Mouse (Mus musculus) Muller cell, postnatal 12 days (primary cell): ENCODE results near the gene Tmem259.

Source experiments
- DNase-seq: peaks from one replicate; pipeline ENCODE4 v3.0.0-alpha.2; 2015; ENCODE audit errors: inconsistent ontology term

The Tmem259 gene

GRCm38 (mm10) chr10:80016511-80016910 lies 32.4 kb upstream of the Tmem259 start, which contains the start of gene Arhgap45:
Gene Arhgap45, plus strand, starts transcription at chr10:80016653.
- no peak for DNase-seq

- no peak for DNase-seq
These were observed 31.5 kb upstream of the Tmem259 start for GRCm38 (mm10) chr10:80015583-80015982.

GRCm38 (mm10) chr10:80014484-80015290 lies 30.6 kb upstream of the Tmem259 start:
- DNase-seq, result no peak

- no peak for DNase-seq
These were observed 29.5 kb upstream of the Tmem259 start for GRCm38 (mm10) chr10:80013609-80014008.

GRCm38 (mm10) chr10:80011740-80012139 lies 27.6 kb upstream of the Tmem259 start:
- no peak for DNase-seq

- DNase-seq, result no peak
These were observed 20.1 kb upstream of the Tmem259 start for GRCm38 (mm10) chr10:80004233-80004705.

GRCm38 (mm10) chr10:80003374-80004232 lies 19.5 kb upstream of the Tmem259 start:
- no peak for DNase-seq

- DNase-seq, result no peak
These were observed 18.7 kb upstream of the Tmem259 start for GRCm38 (mm10) chr10:80002829-80003228.

GRCm38 (mm10) chr10:80001945-80002344 lies 17.8 kb upstream of the Tmem259 start:
- DNase-seq, result no peak

- DNase-seq, result peak; percentile 67
These were observed 13.7 kb upstream of the Tmem259 start for GRCm38 (mm10) chr10:79997819-79998218.

- DNase-seq, result peak; percentile 72
These were observed 13.1 kb upstream of the Tmem259 start for GRCm38 (mm10) chr10:79997034-79997760.

- peak; percentile 97 for DNase-seq
These were observed 12.3 kb upstream of the Tmem259 start, which contains the start of gene Abca7 for GRCm38 (mm10) chr10:79996272-79997033. Gene Abca7, plus strand, starts transcription at chr10:79996494.

- no peak for DNase-seq
These were observed 11.5 kb upstream of the Tmem259 start for GRCm38 (mm10) chr10:79995636-79996035.

- no peak for DNase-seq
These were observed 10.4 kb upstream of the Tmem259 start for GRCm38 (mm10) chr10:79994397-79995115.

- DNase-seq, result no peak
These were observed 7.4 kb upstream of the Tmem259 start for GRCm38 (mm10) chr10:79991548-79991947.

GRCm38 (mm10) chr10:79991099-79991498 lies 7.0 kb upstream of the Tmem259 start:
- DNase-seq, result peak; percentile 19

- peak; percentile 86 for DNase-seq
These were observed 5.7 kb upstream of the Tmem259 start for GRCm38 (mm10) chr10:79989870-79990269.

GRCm38 (mm10) chr10:79989272-79989786 lies 5.2 kb upstream of the Tmem259 start:
- DNase-seq, result no peak

GRCm38 (mm10) chr10:79988506-79989271 lies 4.6 kb upstream of the Tmem259 start, which contains the start of gene Cnn2:
Gene Cnn2, plus strand, starts transcription at chr10:79988584.
- peak; percentile 86 for DNase-seq
